Mouse (Mus musculus) colon, adult 2 months (tissue): ENCODE data around the gene Dnmt3a. TPM values are rescaled to one million over a fixed set of nuclear protein-coding genes. Genes with fewer than 3 reads are reported as not detected.

Experiments used
- polyA plus RNA-seq: library from polyadenylated mRNA; depleted of rRNA; stranded (reverse); fragments of >200 nt; gene quantifications from 2 replicates; pipeline ENCODE4 v1.2.3, GENCODE M21; 2012; rRNA removed

Dnmt3a gene
- 11.6 and 11.8 TPM in 2 replicates for polyA plus RNA-seq

GRCm38 (mm10) chr12:3805852-3806251, at the start of gene Dnmt3a:
Gene Dnmt3a (plus strand): TSS chr12:3806007.

GRCm38 (mm10) chr12:3954651-3955050, 148.8 kb downstream of the Dnmt3a start, which contains the start of gene Pomc:
Gene Pomc (plus strand): TSS chr12:3954951.

Other genes with a start within 250 kb of the Dnmt3a start
- gene Dtnb, start 233.6 kb upstream of the Dnmt3a start, polyA plus RNA-seq, result 12.4 and 15.0 TPM in 2 replicates
- gene Pomc, start 148.9 kb downstream of the Dnmt3a start, polyA plus RNA-seq, result 0.59 and 0.62 TPM in 2 replicates
- gene Efr3b, start 232.9 kb downstream of the Dnmt3a start, polyA plus RNA-seq, result 1.5 and 4.0 TPM in 2 replicates